Mouse (Mus musculus): ENCODE results near the gene Olfr1443. TPM values are rescaled to one million over a fixed set of nuclear protein-coding genes. Genes with fewer than 3 reads are reported as not detected.

The Olfr1443 gene
- not detected in 2 replicates for total RNA-seq (2012; rRNA removed)

DNA sequence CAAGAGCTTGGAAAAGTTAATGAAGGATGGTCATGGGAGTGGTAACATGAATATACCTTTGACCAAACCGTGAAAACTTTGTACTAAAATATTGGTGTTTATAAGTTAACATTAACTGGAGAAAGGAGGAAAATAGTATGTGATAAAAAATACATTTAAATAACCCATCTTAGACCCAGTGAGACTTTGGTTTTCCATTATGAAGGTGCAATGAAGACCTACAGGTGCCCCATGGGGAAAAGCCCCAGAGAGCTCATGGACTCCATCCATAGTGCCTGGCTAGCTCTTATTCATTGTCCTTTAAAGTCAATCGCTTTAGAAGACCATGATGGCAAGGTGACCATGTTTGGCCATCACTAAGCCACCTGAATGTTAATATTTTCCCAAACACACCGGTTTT lies at the start of gene Olfr1443:
Gene Olfr1443, plus strand, starts transcription at position 301 of the 400 bp plus-strand sequence.
- Histone ChIP-seq H3K9ac (ENCODE audit: insufficient read depth, low read depth, low read length, poor library complexity, severe bottlenecking) (no peak within 1 kb of the TSS), H3K36me3 (ENCODE audit: control insufficient read depth, insufficient read depth, low read length, poor library complexity, severe bottlenecking) (no peaks in the 10 kb centered on the region), H3K9me3 (ENCODE audit: control insufficient read depth, insufficient read depth, low read depth, low read length) (no peaks in the 10 kb centered on the region), H3K27ac (ENCODE audit: insufficient read depth, low read depth, low read length, poor library complexity, severe bottlenecking) (no peak within 1 kb of the TSS), H3K4me1 (ENCODE audit: control insufficient read depth in 2 of 2, insufficient read depth in 2 of 2, low read length in 2 of 2, poor library complexity in 1 of 2) (no peaks in the 10 kb centered on the region), H3K4me3 (ENCODE audit: insufficient read depth in 1 of 2, low read depth in 1 of 2, low read length in 2 of 2, poor library complexity in 1 of 2, severe bottlenecking in 1 of 2) (no peak within 1 kb of the TSS)
- DNase-seq (ENCODE audit: low read depth, low spot score): no peak
- no peak for TF ChIP-seq HCFC1 (IDR thresholded peaks at IDR 0.05; ENCODE audit: borderline replicate concordance, insufficient read depth, low read length)
- no peak for TF ChIP-seq CHD2 (IDR thresholded peaks at IDR 0.05; ENCODE audit: low read depth, low read length)
- TF ChIP-seq MAFK (IDR thresholded peaks at IDR 0.05; ENCODE audit: insufficient read depth, low read depth, low read length): no peak
- TF ChIP-seq ZC3H11A (IDR thresholded peaks at IDR 0.05; ENCODE audit: borderline replicate concordance, low read depth, low read length): no peak
- TF ChIP-seq ZNF384 (IDR thresholded peaks at IDR 0.05; ENCODE audit: low read depth, low read length): no peak
- in situ Hi-C loops (cut with MboI; ENCODE audit: low sequenced_read_pairs in 2 of 2, unreplicated experiment in 2 of 2): no loop called here

DNA sequence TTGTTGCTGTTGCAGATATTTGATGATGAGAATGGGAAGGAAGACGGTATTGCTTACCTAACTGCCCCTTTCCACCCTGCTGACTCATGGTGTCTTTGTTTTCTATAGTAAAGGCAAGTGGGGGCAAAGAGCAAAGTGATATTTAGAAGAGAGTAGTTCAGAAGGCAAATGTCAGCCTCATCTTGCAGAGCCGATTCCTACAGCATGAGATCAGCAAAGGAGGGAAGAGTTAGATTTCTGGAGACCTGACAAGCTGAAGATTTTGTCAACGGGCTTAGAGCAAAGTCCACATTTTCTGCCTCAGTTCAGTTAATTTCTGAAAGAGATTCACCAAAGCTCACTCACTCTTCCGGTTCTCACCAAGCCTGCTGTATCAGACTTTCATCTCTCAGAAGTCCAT lies 44.7 kb upstream of the Olfr1443 start, which contains the start of gene Glyat:
Gene Glyat, plus strand, starts transcription at position 133 of the 400 bp plus-strand sequence.
- Histone ChIP-seq H3K27ac (ENCODE audit: insufficient read depth, low read depth, low read length, poor library complexity, severe bottlenecking) (no peak within 1 kb of the TSS), H3K9ac (ENCODE audit: insufficient read depth, low read depth, low read length, poor library complexity, severe bottlenecking) (no peak within 1 kb of the TSS), H3K4me1 (ENCODE audit: control insufficient read depth in 2 of 2, insufficient read depth in 2 of 2, low read length in 2 of 2, poor library complexity in 1 of 2) (no peaks in the 10 kb centered on the region), H3K9me3 (ENCODE audit: control insufficient read depth, insufficient read depth, low read depth, low read length) (no peaks in the 10 kb centered on the region), H3K36me3 (ENCODE audit: control insufficient read depth, insufficient read depth, low read length, poor library complexity, severe bottlenecking) (no peaks in the 10 kb centered on the region), H3K4me3 (ENCODE audit: insufficient read depth in 1 of 2, low read depth in 1 of 2, low read length in 2 of 2, poor library complexity in 1 of 2, severe bottlenecking in 1 of 2) (no peak within 1 kb of the TSS)
- in situ Hi-C loops (cut with MboI; ENCODE audit: low sequenced_read_pairs in 2 of 2, unreplicated experiment in 2 of 2): no loop called here
- DNase-seq (ENCODE audit: low read depth, low spot score): no peak
- no peak for TF ChIP-seq HCFC1 (IDR thresholded peaks at IDR 0.05; ENCODE audit: borderline replicate concordance, insufficient read depth, low read length)
- no peak for TF ChIP-seq ZNF384 (IDR thresholded peaks at IDR 0.05; ENCODE audit: low read depth, low read length)
- TF ChIP-seq ZC3H11A (IDR thresholded peaks at IDR 0.05; ENCODE audit: borderline replicate concordance, low read depth, low read length): no peak
- TF ChIP-seq CHD2 (IDR thresholded peaks at IDR 0.05; ENCODE audit: low read depth, low read length): no peak
- no peak for TF ChIP-seq MAFK (IDR thresholded peaks at IDR 0.05; ENCODE audit: insufficient read depth, low read depth, low read length)

DNA sequence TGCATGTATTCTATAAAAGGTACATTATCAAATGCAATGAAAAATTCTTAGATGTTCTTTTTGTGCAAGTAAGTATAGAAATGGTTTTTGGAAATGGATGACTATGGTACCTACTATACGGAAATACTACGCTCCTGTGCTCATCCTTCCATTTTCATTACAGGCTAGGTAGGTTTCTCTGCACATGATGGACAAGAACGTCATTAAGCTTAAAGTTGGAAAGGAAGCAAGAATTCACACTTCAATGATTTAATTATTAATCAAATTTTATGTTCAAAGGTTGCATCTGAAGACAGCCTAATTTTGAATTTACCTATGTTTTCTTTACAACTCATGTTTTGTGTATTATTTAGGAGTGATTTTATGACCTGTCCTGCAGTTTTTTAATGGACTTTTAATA lies 43.7 kb upstream of the Olfr1443 start:
- in situ Hi-C loops (cut with MboI; ENCODE audit: low sequenced_read_pairs in 2 of 2, unreplicated experiment in 2 of 2): no loop called here
- H3K36me3 ChIP-seq (ENCODE audit: control insufficient read depth, insufficient read depth, low read length, poor library complexity, severe bottlenecking): no peaks in the 10 kb centered on the region
- H3K4me1 ChIP-seq (ENCODE audit: control insufficient read depth in 2 of 2, insufficient read depth in 2 of 2, low read length in 2 of 2, poor library complexity in 1 of 2): no peaks in the 10 kb centered on the region
- no peak overlapping the region for H3K9ac ChIP-seq (ENCODE audit: insufficient read depth, low read depth, low read length, poor library complexity, severe bottlenecking)
- H3K27ac ChIP-seq (ENCODE audit: insufficient read depth, low read depth, low read length, poor library complexity, severe bottlenecking): no peak overlapping the region
- H3K4me3 ChIP-seq (ENCODE audit: insufficient read depth in 1 of 2, low read depth in 1 of 2, low read length in 2 of 2, poor library complexity in 1 of 2, severe bottlenecking in 1 of 2): no peak overlapping the region
- no peaks in the 10 kb centered on the region for H3K9me3 ChIP-seq (ENCODE audit: control insufficient read depth, insufficient read depth, low read depth, low read length)
- no peak for DNase-seq (ENCODE audit: low read depth, low spot score)
- TF ChIP-seq MAFK (IDR thresholded peaks at IDR 0.05; ENCODE audit: insufficient read depth, low read depth, low read length): no peak
- no peak for TF ChIP-seq CHD2 (IDR thresholded peaks at IDR 0.05; ENCODE audit: low read depth, low read length)
- TF ChIP-seq ZNF384 (IDR thresholded peaks at IDR 0.05; ENCODE audit: low read depth, low read length): no peak
- no peak for TF ChIP-seq HCFC1 (IDR thresholded peaks at IDR 0.05; ENCODE audit: borderline replicate concordance, insufficient read depth, low read length)
- TF ChIP-seq ZC3H11A (IDR thresholded peaks at IDR 0.05; ENCODE audit: borderline replicate concordance, low read depth, low read length): no peak

DNA sequence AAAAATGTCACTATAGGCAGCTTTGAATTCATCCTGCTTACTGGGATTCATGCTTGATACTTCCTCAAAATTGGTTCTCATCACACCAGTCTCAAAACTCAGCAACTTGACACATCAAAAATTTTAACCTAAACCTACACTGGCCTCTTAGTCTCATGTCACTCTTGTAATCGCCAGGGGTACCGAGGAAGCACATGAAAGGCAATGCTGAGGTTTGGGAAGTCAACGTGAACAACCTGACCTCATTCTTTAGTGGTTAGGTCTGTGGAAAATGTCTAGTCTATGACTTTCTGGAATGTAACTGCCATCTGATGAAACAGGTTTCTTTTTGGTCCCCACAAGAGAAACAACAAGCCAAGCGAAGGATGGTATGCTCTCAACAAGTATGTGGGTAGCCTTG lies 42.9 kb upstream of the Olfr1443 start:
- Histone ChIP-seq H3K27ac (ENCODE audit: insufficient read depth, low read depth, low read length, poor library complexity, severe bottlenecking) (no peak overlapping the region), H3K36me3 (ENCODE audit: control insufficient read depth, insufficient read depth, low read length, poor library complexity, severe bottlenecking) (no peaks in the 10 kb centered on the region), H3K4me1 (ENCODE audit: control insufficient read depth in 2 of 2, insufficient read depth in 2 of 2, low read length in 2 of 2, poor library complexity in 1 of 2) (no peaks in the 10 kb centered on the region), H3K9me3 (ENCODE audit: control insufficient read depth, insufficient read depth, low read depth, low read length) (no peaks in the 10 kb centered on the region), H3K9ac (ENCODE audit: insufficient read depth, low read depth, low read length, poor library complexity, severe bottlenecking) (no peak overlapping the region), H3K4me3 (ENCODE audit: insufficient read depth in 1 of 2, low read depth in 1 of 2, low read length in 2 of 2, poor library complexity in 1 of 2, severe bottlenecking in 1 of 2) (no peak overlapping the region)
- TF ChIP-seq MAFK (IDR thresholded peaks at IDR 0.05; ENCODE audit: insufficient read depth, low read depth, low read length) (no peak), HCFC1 (IDR thresholded peaks at IDR 0.05; ENCODE audit: borderline replicate concordance, insufficient read depth, low read length) (no peak), CHD2 (IDR thresholded peaks at IDR 0.05; ENCODE audit: low read depth, low read length) (no peak), ZNF384 (IDR thresholded peaks at IDR 0.05; ENCODE audit: low read depth, low read length) (no peak), ZC3H11A (IDR thresholded peaks at IDR 0.05; ENCODE audit: borderline replicate concordance, low read depth, low read length) (no peak)
- no peak for DNase-seq (ENCODE audit: low read depth, low spot score)
- in situ Hi-C loops (cut with MboI; ENCODE audit: low sequenced_read_pairs in 2 of 2, unreplicated experiment in 2 of 2): no loop called here

DNA sequence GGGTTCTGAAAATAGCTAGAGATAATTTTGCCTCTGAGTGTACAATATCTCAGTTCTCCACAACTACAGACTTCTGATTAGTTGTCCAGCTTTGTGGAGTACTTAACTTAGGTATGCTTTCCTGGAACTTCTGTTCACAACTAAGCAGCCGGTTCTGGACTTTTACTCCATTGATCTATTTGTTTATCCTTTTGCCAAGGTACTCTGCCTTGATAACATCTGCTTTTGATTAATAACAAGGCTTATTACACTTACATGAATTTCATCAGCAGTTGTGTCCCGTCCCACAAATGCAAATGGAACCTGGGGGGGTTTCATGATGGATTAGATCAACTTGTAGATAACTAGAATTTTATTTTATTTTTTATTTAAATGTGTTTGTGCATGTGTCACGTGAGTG lies 41.0 kb upstream of the Olfr1443 start:
- no peak overlapping the region for H3K4me3 ChIP-seq (ENCODE audit: insufficient read depth in 1 of 2, low read depth in 1 of 2, low read length in 2 of 2, poor library complexity in 1 of 2, severe bottlenecking in 1 of 2)
- no peaks in the 10 kb centered on the region for H3K9me3 ChIP-seq (ENCODE audit: control insufficient read depth, insufficient read depth, low read depth, low read length)
- no peak for DNase-seq (ENCODE audit: low read depth, low spot score)
- no peak overlapping the region for H3K9ac ChIP-seq (ENCODE audit: insufficient read depth, low read depth, low read length, poor library complexity, severe bottlenecking)
- H3K36me3 ChIP-seq (ENCODE audit: control insufficient read depth, insufficient read depth, low read length, poor library complexity, severe bottlenecking): no peaks in the 10 kb centered on the region
- no peak for TF ChIP-seq MAFK (IDR thresholded peaks at IDR 0.05; ENCODE audit: insufficient read depth, low read depth, low read length)
- in situ Hi-C loops (cut with MboI; ENCODE audit: low sequenced_read_pairs in 2 of 2, unreplicated experiment in 2 of 2): no loop called here
- no peak overlapping the region for H3K27ac ChIP-seq (ENCODE audit: insufficient read depth, low read depth, low read length, poor library complexity, severe bottlenecking)
- H3K4me1 ChIP-seq (ENCODE audit: control insufficient read depth in 2 of 2, insufficient read depth in 2 of 2, low read length in 2 of 2, poor library complexity in 1 of 2): no peaks in the 10 kb centered on the region

Data from ES-E14 (cell line).